Mouse (Mus musculus) forebrain, embryonic 15.5 days (tissue): ENCODE measurements around the gene Zfp513. TPM values are rescaled to one million over a fixed set of nuclear protein-coding genes. Genes with fewer than 3 reads are reported as not detected.
"Not testable (repeated sequence)": the region's sequence is repeated elsewhere in the genome, so short reads cannot be mapped to it uniquely, and the experiment has no call there.

ENCODE experiments used
- ATAC-seq: fragments of 200-750 bp; cut with Nextera tagmentation; replicated peaks from 2 replicates; pipeline ENCODE4 v1.8.0; 2017; ENCODE audit warnings: mild to moderate bottlenecking, moderate TSS enrichment, moderate library complexity
- H3K27ac ChIP-seq: fragments of 300-500 bp; sonication (generic); replicated peaks from 2 replicates; pipeline ENCODE4 v1.5.1; 2015; ENCODE audit warnings: mild to moderate bottlenecking, inconsistent platforms
- H3K27me3 ChIP-seq: fragments of 300-500 bp; sonication (generic); 2 replicates; pipeline ENCODE4 v1.6.1; 2015; ENCODE audit warnings: inconsistent platforms
- H3K36me3 ChIP-seq: fragments of 300-500 bp; sonication (generic); 2 replicates; pipeline ENCODE4 v1.6.1; 2015; ENCODE audit warnings: mild to moderate bottlenecking, inconsistent platforms
- H3K4me1 ChIP-seq: fragments of 300-500 bp; sonication (generic); 2 replicates; pipeline ENCODE4 v1.6.1; 2015; ENCODE audit warnings: inconsistent platforms
- H3K4me2 ChIP-seq: fragments of 300-500 bp; sonication (generic); replicated peaks from 2 replicates; pipeline ENCODE4 v1.6.1; 2015; ENCODE audit warnings: mild to moderate bottlenecking, inconsistent platforms
- H3K4me3 ChIP-seq: fragments of 300-500 bp; sonication (generic); 2 replicates; pipeline ENCODE4 v1.5.1; 2015; ENCODE audit warnings: mild to moderate bottlenecking, inconsistent platforms
- H3K9ac ChIP-seq: fragments of 300-500 bp; sonication (generic); replicated peaks from 2 replicates; pipeline ENCODE4 v1.6.1; 2015; ENCODE audit warnings: mild to moderate bottlenecking, inconsistent platforms
- H3K9me3 ChIP-seq: fragments of 300-500 bp; sonication (generic); 2 replicates; pipeline ENCODE4 v1.6.1; 2016; ENCODE audit warnings: inconsistent platforms
- WGBS: fragments of 180-500 bp; shearing (Covaris S2); methylation state at CpG from one replicate; pipeline ENCODE4 v1.1.7; 2015; ENCODE audit warnings: mixed read lengths; 5-methylcytosine and 5-hydroxymethylcytosine counted together
- polyA plus RNA-seq: library from polyadenylated mRNA; unstranded; fragments of >200 nt; fragmentation: Nextera tagmentation; extraction: Ambion mirVana; gene quantifications from 2 replicates; pipeline ENCODE4 v1.2.1, GENCODE M21; 2015

Zfp513 gene
- polyA plus RNA-seq, 1 experiment from 2014 or later, result 17.7 TPM

GRCm38 (mm10) chr5:31219911-31220447 is 17.9 kb upstream of the Zfp513 start:
- ATAC-seq, result no peak; the same call in none of the 2 replicates
- Histone ChIP-seq H3K36me3 (no peaks in the 10 kb centered on the region), H3K4me1 (peaks cover 21% of the 10 kb centered on the region), H3K4me2 (peak overlapping the region; percentile 84), H3K4me3 (peak overlapping the region; percentile 89), H3K9me3 (no peaks in the 10 kb centered on the region), H3K9ac (peak overlapping the region; percentile 84), H3K27me3 (no peaks in the 10 kb centered on the region), H3K27ac (peak overlapping the region; percentile 93)
- under 1% methylated on average over 40 of the region's 40 CpGs for WGBS

- Histone ChIP-seq H3K9me3 (no peaks in the 10 kb centered on the region), H3K4me3 (peak overlapping the region; percentile 89), H3K4me1 (peaks cover 21% of the 10 kb centered on the region), H3K4me2 (peak overlapping the region; percentile 84), H3K27me3 (no peaks in the 10 kb centered on the region), H3K36me3 (no peaks in the 10 kb centered on the region), H3K27ac (peak overlapping the region; percentile 93), H3K9ac (peak overlapping the region; percentile 84)
- WGBS, result 3% methylated on average over 11 of the region's 11 CpGs
- ATAC-seq, result no peak
These were observed 17.4 kb upstream of the Zfp513 start for GRCm38 (mm10) chr5:31219474-31219873.

GRCm38 (mm10) chr5:31219070-31219469 is 17.0 kb upstream of the Zfp513 start:
- WGBS, result 2% methylated on average over 2 of the region's 2 CpGs
- Histone ChIP-seq H3K4me3 (peak overlapping the region; percentile 89), H3K36me3 (no peaks in the 10 kb centered on the region), H3K9me3 (no peaks in the 10 kb centered on the region), H3K4me2 (peak overlapping the region; percentile 84), H3K27ac (no peak overlapping the region), H3K27me3 (no peaks in the 10 kb centered on the region), H3K4me1 (peaks cover 21% of the 10 kb centered on the region), H3K9ac (0 out of 2 replicates have a peak overlapping the region, but pooled peaks have one; percentile 24)
- no peak for ATAC-seq

- H3K9me3 ChIP-seq, result no peaks in the 10 kb centered on the region
- no peaks in the 10 kb centered on the region for H3K36me3 ChIP-seq
- no peak overlapping the region for H3K27ac ChIP-seq
- H3K4me1 ChIP-seq, result peaks cover 21% of the 10 kb centered on the region
- 73% methylated on average over 7 of the region's 7 CpGs for WGBS
- no peak overlapping the region for H3K9ac ChIP-seq
- H3K27me3 ChIP-seq, result no peaks in the 10 kb centered on the region
- H3K4me3 ChIP-seq, result no peak overlapping the region
- no peak for ATAC-seq
- H3K4me2 ChIP-seq, result no peak overlapping the region
These were observed 16.2 kb upstream of the Zfp513 start for GRCm38 (mm10) chr5:31218294-31218693.

- not testable (repeated sequence) for H3K36me3 ChIP-seq, H3K4me2 ChIP-seq, H3K4me3 ChIP-seq, ATAC-seq, H3K9me3 ChIP-seq, H3K27me3 ChIP-seq, H3K9ac ChIP-seq, H3K27ac ChIP-seq
- peaks cover 18% of the 10 kb centered on the region for H3K4me1 ChIP-seq
- WGBS, result 89% methylated on average over 6 of the region's 6 CpGs
These were observed 14.5 kb upstream of the Zfp513 start for GRCm38 (mm10) chr5:31216554-31216953.

GRCm38 (mm10) chr5:31204421-31204820 is 2.3 kb upstream of the Zfp513 start:
- peaks cover 22% of the 10 kb centered on the region for H3K4me1 ChIP-seq
- H3K27ac ChIP-seq, result no peak overlapping the region
- H3K9me3 ChIP-seq, result 0 out of 2 replicates have a peak, but pooled peaks cover 5% of the 10 kb centered on the region
- no peaks in the 10 kb centered on the region for H3K27me3 ChIP-seq
- no peak overlapping the region for H3K4me2 ChIP-seq
- 94% methylated on average over 6 of the region's 6 CpGs for WGBS
- no peak for ATAC-seq
- H3K36me3 ChIP-seq, result peaks cover 64% of the 10 kb centered on the region
- H3K9ac ChIP-seq, result no peak overlapping the region
- no peak overlapping the region for H3K4me3 ChIP-seq

GRCm38 (mm10) chr5:31203866-31204265 is 1.8 kb upstream of the Zfp513 start:
- ATAC-seq, result no peak
- peaks cover 69% of the 10 kb centered on the region for H3K36me3 ChIP-seq
- 85% methylated on average over 2 of the region's 2 CpGs for WGBS

GRCm38 (mm10) chr5:31202933-31203332 is 830 bp upstream of the Zfp513 start:
- Histone ChIP-seq H3K36me3 (peaks cover 78% of the 10 kb centered on the region), H3K9me3 (0 out of 2 replicates have a peak, but pooled peaks cover 5% of the 10 kb centered on the region), H3K4me2 (peak overlapping the region; percentile 69), H3K4me1 (peaks cover 22% of the 10 kb centered on the region), H3K27me3 (no peaks in the 10 kb centered on the region), H3K4me3 (peak overlapping the region; percentile 99), H3K9ac (peak overlapping the region; percentile 49; the same call in 1 of the 2 replicates), H3K27ac (peak overlapping the region; percentile 87)
- no peak for ATAC-seq
- 87% methylated on average over 7 of the region's 7 CpGs for WGBS

More at GRCm38 (mm10) chr5:31203866-31204265, 1.8 kb upstream of the Zfp513 start:
- no peak overlapping the region for H3K4me2 ChIP-seq
- H3K9ac ChIP-seq, result no peak overlapping the region
- 0 out of 2 replicates have a peak, but pooled peaks cover 5% of the 10 kb centered on the region for H3K9me3 ChIP-seq
- H3K27ac ChIP-seq, result no peak overlapping the region
- no peak overlapping the region for H3K4me3 ChIP-seq
- peaks cover 22% of the 10 kb centered on the region for H3K4me1 ChIP-seq
- H3K27me3 ChIP-seq, result no peaks in the 10 kb centered on the region

GRCm38 (mm10) chr5:31201042-31201741 is 911 bp downstream of the Zfp513 start:
- peak overlapping the region; percentile 99 for H3K4me3 ChIP-seq
- ATAC-seq, result no peak
- H3K27me3 ChIP-seq, result no peaks in the 10 kb centered on the region
- H3K27ac ChIP-seq, result peak overlapping the region; percentile 87
- WGBS, result 20% methylated on average over 13 of the region's 13 CpGs
- H3K4me2 ChIP-seq, result peak overlapping the region; percentile 89
- peaks cover 80% of the 10 kb centered on the region for H3K36me3 ChIP-seq
- H3K4me1 ChIP-seq, result peaks cover 22% of the 10 kb centered on the region
- H3K9ac ChIP-seq, result peak overlapping the region; percentile 98
- 0 out of 2 replicates have a peak, but pooled peaks cover 5% of the 10 kb centered on the region for H3K9me3 ChIP-seq

GRCm38 (mm10) chr5:31200327-31200768 is 1.8 kb downstream of the Zfp513 start:
- peaks cover 81% of the 10 kb centered on the region for H3K36me3 ChIP-seq
- H3K4me2 ChIP-seq, result no peak overlapping the region
- WGBS, result 91% methylated on average over 27 of the region's 27 CpGs
- H3K27ac ChIP-seq, result no peak overlapping the region
- H3K4me3 ChIP-seq, result peak overlapping the region; percentile 99
- H3K4me1 ChIP-seq, result peaks cover 22% of the 10 kb centered on the region
- no peak overlapping the region for H3K9ac ChIP-seq
- ATAC-seq, result no peak
- H3K27me3 ChIP-seq, result no peaks in the 10 kb centered on the region
- H3K9me3 ChIP-seq, result 0 out of 2 replicates have a peak, but pooled peaks cover 5% of the 10 kb centered on the region

GRCm38 (mm10) chr5:31199893-31200292 is 2.2 kb downstream of the Zfp513 start:
- peak overlapping the region; percentile 99; the same call in 1 of the 2 replicates for H3K4me3 ChIP-seq
- H3K27me3 ChIP-seq, result no peaks in the 10 kb centered on the region
- no peak overlapping the region for H3K27ac ChIP-seq
- ATAC-seq, result no peak
- no peak overlapping the region for H3K9ac ChIP-seq
- H3K36me3 ChIP-seq, result peaks cover 81% of the 10 kb centered on the region
- no peak overlapping the region for H3K4me2 ChIP-seq
- 0 out of 2 replicates have a peak, but pooled peaks cover 5% of the 10 kb centered on the region for H3K9me3 ChIP-seq
- H3K4me1 ChIP-seq, result peaks cover 22% of the 10 kb centered on the region
- WGBS, result 85% methylated on average over 9 of the region's 9 CpGs

GRCm38 (mm10) chr5:31199321-31199892 is 2.7 kb downstream of the Zfp513 start:
- 89% methylated on average over 19 of the region's 19 CpGs for WGBS

More at GRCm38 (mm10) chr5:31199321-31199892, 2.7 kb downstream of the Zfp513 start:
- H3K36me3 ChIP-seq, result peaks cover 81% of the 10 kb centered on the region
- 0 out of 2 replicates have a peak, but pooled peaks cover 5% of the 10 kb centered on the region for H3K9me3 ChIP-seq
- peaks cover 27% of the 10 kb centered on the region for H3K4me1 ChIP-seq
- no peak overlapping the region for H3K27ac ChIP-seq
- H3K4me3 ChIP-seq, result no peak overlapping the region
- no peak for ATAC-seq
- no peak overlapping the region for H3K9ac ChIP-seq
- H3K27me3 ChIP-seq, result no peaks in the 10 kb centered on the region
- no peak overlapping the region for H3K4me2 ChIP-seq
